Mouse (Mus musculus) fibroblast of lung, adult 2 months (primary cell): ENCODE data around the gene Ptprcap.

Experiments used
- DNase-seq: peaks from one replicate; pipeline ENCODE4 v3.0.0-alpha.2; 2011; ENCODE audit warnings: low read depth

Ptprcap gene

GRCm38 (mm10) chr19:4194776-4195650, 41.6 kb downstream of the Ptprcap start:
- no peak for DNase-seq

GRCm38 (mm10) chr19:4196048-4196447, 42.6 kb downstream of the Ptprcap start:
- no peak for DNase-seq

- DNase-seq: no peak
Observed at GRCm38 (mm10) chr19:4196548-4196947, 43.1 kb downstream of the Ptprcap start.

GRCm38 (mm10) chr19:4197180-4197579, 43.8 kb downstream of the Ptprcap start:
- DNase-seq: no peak

GRCm38 (mm10) chr19:4201291-4201909, 48.0 kb downstream of the Ptprcap start, which contains the start of gene Rad9a:
Gene Rad9a, minus strand, starts transcription at chr19:4201662.
- peak; percentile 87 for DNase-seq

- DNase-seq: no peak
Observed at GRCm38 (mm10) chr19:4202149-4202548, 48.7 kb downstream of the Ptprcap start.

GRCm38 (mm10) chr19:4203148-4203547, 49.7 kb downstream of the Ptprcap start:
- no peak for DNase-seq

GRCm38 (mm10) chr19:4203604-4204326, 50.4 kb downstream of the Ptprcap start:
- DNase-seq: no peak

- no peak for DNase-seq
Observed at GRCm38 (mm10) chr19:4204889-4205288, 51.5 kb downstream of the Ptprcap start.
